Mouse (Mus musculus) hindbrain, embryonic 14.5 days (tissue): ENCODE measurements around the gene Kcnj10. TPM values are rescaled to one million over a fixed set of nuclear protein-coding genes. Genes with fewer than 3 reads are reported as not detected.
A peak's percentile ranks its signal among the peaks of the same experiment; 100 is the strongest.

Experiments
- ATAC-seq: fragments of 200-750 bp; cut with Nextera tagmentation; 2 replicates; pipeline ENCODE4 v1.8.0; 2017; ENCODE audit warnings: moderate number of reproducible peaks, mild to moderate bottlenecking, moderate TSS enrichment, moderate library complexity; ENCODE audit not compliant: low FRiP score
- DNase-seq: peaks from one replicate; pipeline ENCODE4 v3.0.0-alpha.2; 2015; ENCODE audit warnings: low spot score
- H3K27ac ChIP-seq: fragments of 300-500 bp; sonication (generic); 2 replicates; pipeline ENCODE4 v1.5.1; 2014; ENCODE audit warnings: mild to moderate bottlenecking, moderate library complexity
- H3K27me3 ChIP-seq: fragments of 300-500 bp; sonication (generic); 2 replicates; pipeline ENCODE4 v1.6.1; 2014; ENCODE audit warnings: mild to moderate bottlenecking, low read length, mixed read lengths; ENCODE audit not compliant: control insufficient read depth, insufficient read depth
- H3K36me3 ChIP-seq: fragments of 300-500 bp; sonication (generic); replicated peaks from 2 replicates; pipeline ENCODE4 v1.6.1; 2014; ENCODE audit not compliant: control insufficient read depth, insufficient read depth
- H3K4me1 ChIP-seq: fragments of 300-500 bp; sonication (generic); replicated peaks from 2 replicates; pipeline ENCODE4 v1.6.1; 2014; ENCODE audit warnings: antibody characterized with exemption, low read length, mixed read lengths; ENCODE audit not compliant: control insufficient read depth, insufficient read depth
- H3K4me2 ChIP-seq: fragments of 300-500 bp; sonication (generic); replicated peaks from 2 replicates; pipeline ENCODE4 v1.6.1; 2014; ENCODE audit warnings: mild to moderate bottlenecking, moderate library complexity
- H3K4me3 ChIP-seq: fragments of 300-500 bp; sonication (generic); replicated peaks from 2 replicates; pipeline ENCODE4 v1.5.1; 2014; ENCODE audit warnings: mild to moderate bottlenecking, low read length
- H3K9ac ChIP-seq: fragments of 300-500 bp; sonication (generic); 2 replicates; pipeline ENCODE4 v1.6.1; 2014
- H3K9me3 ChIP-seq: fragments of 300-500 bp; sonication (generic); 2 replicates; pipeline ENCODE4 v1.6.1; 2016; ENCODE audit warnings: low read length; ENCODE audit not compliant: control insufficient read depth
- WGBS: fragments of 180-500 bp; shearing (Covaris S2); extraction: QIAGEN DNeasy Blood & Tissue Kit; methylation state at CpG from one replicate; pipeline ENCODE4 v1.1.7; 2014; 5-methylcytosine and 5-hydroxymethylcytosine counted together
- polyA plus RNA-seq: library from polyadenylated mRNA; unstranded; fragments of >200 nt; fragmentation: Nextera tagmentation; extraction: Ambion mirVana; gene quantifications from 2 replicates; pipeline ENCODE4 v1.2.1, GENCODE M21; 2014

The Kcnj10 gene
- polyA plus RNA-seq, 1 experiment from 2014 or later = 2.8 TPM

DNA sequence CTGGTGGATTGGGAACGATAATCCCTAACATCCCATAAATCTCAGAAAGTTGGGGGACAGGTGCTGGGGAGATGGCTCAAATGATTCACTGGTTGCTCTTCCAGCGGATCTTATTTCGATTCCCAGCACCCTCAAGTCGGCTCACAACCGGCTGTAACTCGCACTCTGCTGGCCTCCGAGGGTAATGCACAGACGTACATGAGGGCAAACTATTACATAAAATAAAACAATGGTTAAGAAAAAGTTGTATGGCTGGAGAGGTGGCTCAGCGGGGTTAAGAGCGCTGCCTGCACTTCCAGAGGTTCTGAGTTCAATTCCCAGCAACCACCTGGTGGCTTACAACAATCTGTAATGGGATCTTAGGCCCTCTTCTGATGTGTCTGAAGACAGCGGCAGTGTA, 14.3 kb upstream of the Kcnj10 start:
- H3K27me3 ChIP-seq = peaks cover 8% of the 10 kb centered on the region; the same call in 1 of the 2 replicates
- no peaks in the 10 kb centered on the region for H3K36me3 ChIP-seq
- peaks cover 7% of the 10 kb centered on the region for H3K4me1 ChIP-seq
- H3K4me3 ChIP-seq = peak overlapping the region; percentile 34
- peak overlapping the region; percentile 43 for H3K9ac ChIP-seq
- H3K27ac ChIP-seq = no peak overlapping the region
- H3K9me3 ChIP-seq = no peaks in the 10 kb centered on the region
- no peak for DNase-seq
- H3K4me2 ChIP-seq = peak overlapping the region; percentile 57
- ATAC-seq = no peak
- 59% methylated on average over 11 of the region's 11 CpGs for WGBS

DNA sequence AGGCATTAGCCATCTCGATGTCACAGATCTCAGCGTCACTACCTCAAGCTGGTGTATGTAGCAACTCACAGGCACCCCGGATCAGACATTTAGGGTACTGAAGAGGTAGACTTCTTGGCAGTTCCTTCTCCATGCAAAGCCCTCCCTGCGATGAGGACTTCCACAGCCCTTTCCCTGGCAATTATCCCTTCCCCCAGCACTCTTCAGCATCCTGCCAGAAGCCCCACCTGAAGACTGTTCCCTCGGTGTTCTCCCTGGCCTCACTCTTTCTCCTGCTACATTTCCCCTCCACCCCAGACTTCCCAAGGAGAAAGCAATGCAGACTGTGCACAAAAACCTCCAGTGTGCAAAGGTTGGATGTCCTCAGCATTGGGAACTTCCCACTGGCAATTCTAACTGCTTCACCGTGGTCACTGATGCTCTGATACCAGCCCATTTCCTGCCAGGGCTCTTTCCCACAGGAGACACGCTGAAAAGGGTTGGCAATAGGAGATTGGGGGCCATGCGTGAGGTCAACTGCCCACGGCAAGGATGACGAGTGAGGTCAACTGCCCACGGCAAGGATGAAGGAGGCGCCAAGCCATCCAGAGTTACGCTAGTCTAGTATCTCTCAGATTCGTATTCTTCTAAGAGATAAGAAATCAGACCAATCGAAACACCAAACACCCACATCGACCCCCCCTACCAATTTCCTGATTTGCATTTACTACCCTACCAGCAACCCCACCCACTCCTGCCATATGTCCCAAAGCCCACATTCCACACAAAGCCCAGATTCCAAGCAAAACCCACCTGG, 13.6 kb upstream of the Kcnj10 start:
- Histone ChIP-seq H3K9ac (no peak overlapping the region), H3K36me3 (no peaks in the 10 kb centered on the region), H3K27me3 (peaks cover 8% of the 10 kb centered on the region; the same call in 1 of the 2 replicates), H3K4me2 (no peak overlapping the region), H3K27ac (no peak overlapping the region), H3K4me3 (no peak overlapping the region), H3K9me3 (no peaks in the 10 kb centered on the region), H3K4me1 (peaks cover 7% of the 10 kb centered on the region)
- whole genome bisulfite sequencing = 91% methylated on average over 16 of the region's 16 CpGs
- DNase-seq (no peak), ATAC-seq (no peak)

DNA sequence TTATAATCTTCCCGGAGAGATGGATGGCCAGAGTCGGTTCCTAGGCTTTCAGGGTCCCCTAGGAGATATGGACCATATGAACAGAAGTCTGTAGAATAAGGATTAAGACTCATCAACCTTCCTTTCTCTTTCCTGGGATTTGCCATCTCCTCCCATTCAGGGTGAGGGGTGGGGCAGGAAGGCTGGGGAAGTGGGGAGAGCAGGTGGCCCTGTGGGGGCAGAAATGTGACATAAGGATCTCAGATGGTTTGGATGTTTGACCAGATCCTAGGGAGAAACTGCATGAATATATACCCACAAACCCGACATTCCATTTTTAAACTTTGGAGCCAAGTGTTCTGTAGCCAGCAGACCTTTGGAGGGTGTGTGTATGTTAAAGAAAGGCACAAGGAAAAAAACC, 13.0 kb upstream of the Kcnj10 start:
- no peak overlapping the region for H3K4me3 ChIP-seq

DNA sequence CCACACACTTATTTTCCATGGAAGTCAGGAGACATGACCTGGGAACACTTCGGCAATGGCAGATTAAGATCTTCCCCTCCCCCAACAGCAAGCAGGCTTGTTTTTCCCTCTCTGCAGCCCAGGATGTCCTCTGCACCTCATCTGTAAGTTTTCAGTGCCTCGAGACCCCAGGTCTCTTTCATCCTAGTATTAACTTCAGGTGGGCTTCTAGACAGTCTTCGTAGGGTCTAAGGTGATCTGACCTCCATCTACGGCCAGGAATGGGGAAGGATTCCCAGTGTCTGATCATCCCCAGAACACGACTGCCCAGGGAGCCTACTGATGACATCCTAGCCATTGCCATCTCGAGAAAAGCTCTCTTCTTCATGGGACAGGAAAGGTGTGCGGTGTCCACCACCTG, 12.5 kb upstream of the Kcnj10 start:
- Histone ChIP-seq H3K27ac (no peak overlapping the region), H3K9me3 (no peaks in the 10 kb centered on the region), H3K4me1 (peaks cover 7% of the 10 kb centered on the region), H3K9ac (no peak overlapping the region), H3K36me3 (no peaks in the 10 kb centered on the region), H3K27me3 (peaks cover 8% of the 10 kb centered on the region; the same call in 1 of the 2 replicates), H3K4me2 (peak overlapping the region; percentile 53), H3K4me3 (peak overlapping the region; percentile 27; the same call in 1 of the 2 replicates)
- no peak for ATAC-seq
- 85% methylated on average over 7 of the region's 7 CpGs for WGBS
- DNase-seq = no peak

More for the DNA sequence above, 13.0 kb upstream of the Kcnj10 start:
- DNase-seq (no peak), ATAC-seq (no peak)
- H3K4me1 ChIP-seq = peaks cover 7% of the 10 kb centered on the region
- H3K27ac ChIP-seq = no peak overlapping the region
- H3K9me3 ChIP-seq = no peaks in the 10 kb centered on the region
- no peak overlapping the region for H3K9ac ChIP-seq
- no peaks in the 10 kb centered on the region for H3K36me3 ChIP-seq
- 90% methylated on average over 3 of the region's 3 CpGs for WGBS
- no peak overlapping the region; the same call in 1 of the 2 replicates for H3K4me2 ChIP-seq
- peaks cover 8% of the 10 kb centered on the region; the same call in 1 of the 2 replicates for H3K27me3 ChIP-seq

DNA sequence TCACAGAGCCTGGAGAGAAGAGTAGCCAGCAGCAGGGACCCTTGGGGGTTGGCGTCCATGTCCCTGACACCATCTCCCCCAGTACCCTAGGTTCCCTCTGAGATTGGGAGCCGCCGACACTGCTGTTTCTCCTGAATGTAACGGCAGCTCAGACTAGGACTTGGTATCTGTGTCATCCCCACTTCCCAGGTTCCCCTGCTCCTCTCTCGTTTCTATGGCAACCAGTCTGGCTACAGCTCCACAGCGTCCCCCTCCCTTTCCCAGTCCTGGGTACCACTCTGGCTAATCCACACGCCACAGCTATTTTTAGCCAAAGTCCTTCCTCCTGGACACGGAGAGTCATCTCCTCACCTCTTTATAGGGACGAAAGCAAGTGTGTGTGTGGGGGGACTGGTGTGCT, 11.9 kb upstream of the Kcnj10 start, which contains the start of gene Kcnj9:
Gene Kcnj9, minus strand, starts transcription at position 188 of the 400 bp plus-strand sequence.
- peaks cover 7% of the 10 kb centered on the region for H3K4me1 ChIP-seq
- ATAC-seq (peak; percentile 85), DNase-seq (peak; percentile 81)
- peak within 1 kb of the TSS; percentile 27 for H3K4me3 ChIP-seq
- H3K36me3 ChIP-seq = no peaks in the 10 kb centered on the region
- peaks cover 8% of the 10 kb centered on the region; the same call in 1 of the 2 replicates for H3K27me3 ChIP-seq
- no peaks in the 10 kb centered on the region for H3K9me3 ChIP-seq
- peak within 1 kb of the TSS; percentile 53 for H3K9ac ChIP-seq
- 11% methylated on average over 9 of the region's 9 CpGs for WGBS
- H3K4me2 ChIP-seq = peak within 1 kb of the TSS; percentile 53
- peak within 1 kb of the TSS; percentile 63 for H3K27ac ChIP-seq

DNA sequence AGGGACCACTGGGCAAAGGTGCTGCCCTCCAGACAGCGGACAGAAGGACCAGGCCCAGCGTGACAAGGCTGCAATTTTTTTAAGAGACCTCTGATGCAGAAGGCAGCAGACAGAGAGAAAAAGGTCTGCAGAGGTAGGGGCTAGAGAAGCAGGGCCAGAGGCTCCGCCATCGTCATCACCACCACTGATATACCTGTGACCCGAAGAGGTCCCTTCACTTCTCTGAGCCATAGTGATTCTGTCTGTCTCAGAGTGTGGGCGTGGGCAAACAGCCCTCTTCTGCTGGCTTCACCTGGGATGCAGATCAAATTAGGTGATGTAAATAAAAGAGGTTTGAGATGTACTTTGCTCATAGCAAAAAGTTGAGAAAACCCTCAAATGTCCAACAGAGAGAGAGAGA, 11.4 kb upstream of the Kcnj10 start:
- H3K27me3 ChIP-seq = peaks cover 8% of the 10 kb centered on the region; the same call in 1 of the 2 replicates
- H3K4me3 ChIP-seq = peak overlapping the region; percentile 27; the same call in 1 of the 2 replicates
- WGBS = 66% methylated on average over 6 of the region's 6 CpGs
- no peaks in the 10 kb centered on the region for H3K9me3 ChIP-seq
- H3K4me1 ChIP-seq = peaks cover 7% of the 10 kb centered on the region
- peak overlapping the region; percentile 53 for H3K4me2 ChIP-seq
- no peaks in the 10 kb centered on the region for H3K36me3 ChIP-seq
- ATAC-seq (no peak), DNase-seq (no peak)
- peak overlapping the region; percentile 63 for H3K27ac ChIP-seq
- peak overlapping the region; percentile 53; the same call in 1 of the 2 replicates for H3K9ac ChIP-seq

DNA sequence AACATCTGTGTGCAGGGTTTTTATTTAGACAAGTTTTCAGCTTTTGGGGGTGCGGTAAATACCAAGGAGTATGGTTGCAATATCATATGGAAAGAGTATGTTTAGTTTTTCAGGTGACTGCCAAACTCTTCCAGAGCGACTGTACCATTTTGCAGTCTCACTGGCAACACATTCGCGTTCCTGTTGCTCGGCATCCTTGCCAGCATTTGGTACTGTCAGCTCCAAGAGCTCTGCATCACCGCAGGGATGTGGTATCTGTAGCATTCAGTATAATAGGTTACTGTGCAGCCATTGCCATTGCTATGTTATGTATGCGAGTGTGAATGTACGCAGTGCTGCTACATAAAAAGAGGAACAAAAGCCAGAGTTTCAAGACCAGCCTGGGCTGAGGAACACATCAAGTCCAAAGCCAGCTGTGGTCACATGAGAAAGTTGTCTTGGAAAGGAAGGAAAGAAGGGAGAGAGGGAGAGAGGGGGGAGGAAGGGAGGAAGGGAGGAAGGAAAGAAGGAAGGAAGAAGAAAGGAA, 9.5 kb upstream of the Kcnj10 start:
- DNase-seq (no peak), ATAC-seq (no peak)
- WGBS = 57% methylated on average over 8 of the region's 8 CpGs
- Histone ChIP-seq H3K27ac (no peak overlapping the region), H3K9ac (no peak overlapping the region), H3K4me1 (peaks cover 7% of the 10 kb centered on the region), H3K4me3 (no peak overlapping the region), H3K4me2 (no peak overlapping the region), H3K9me3 (no peaks in the 10 kb centered on the region), H3K36me3 (no peaks in the 10 kb centered on the region), H3K27me3 (peaks cover 7% of the 10 kb centered on the region; the same call in 1 of the 2 replicates)

DNA sequence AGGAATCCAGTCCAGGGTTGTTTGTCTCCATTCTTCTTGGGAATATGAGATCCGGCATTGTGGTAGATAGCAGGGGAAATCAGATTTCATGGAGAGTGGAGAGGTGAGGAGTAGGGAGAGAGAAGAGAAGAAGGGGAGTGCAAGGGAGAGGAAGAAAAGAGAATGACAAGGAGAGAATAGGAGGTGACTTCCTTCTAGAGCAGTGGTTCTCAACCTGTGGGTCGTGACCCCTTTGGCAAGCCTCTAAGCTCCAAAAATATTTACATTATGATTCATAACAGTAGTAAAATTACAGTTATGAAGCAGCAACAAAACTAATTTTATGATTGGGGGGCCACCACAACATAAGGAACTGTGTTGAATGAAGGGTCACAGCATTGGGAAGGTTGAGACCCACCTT, 8.1 kb upstream of the Kcnj10 start:
- Histone ChIP-seq H3K9me3 (no peaks in the 10 kb centered on the region), H3K27me3 (no peaks in the 10 kb centered on the region), H3K4me2 (no peak overlapping the region), H3K27ac (no peak overlapping the region), H3K36me3 (no peaks in the 10 kb centered on the region), H3K4me3 (no peak overlapping the region), H3K9ac (no peak overlapping the region), H3K4me1 (peaks cover 7% of the 10 kb centered on the region)
- ATAC-seq (no peak), DNase-seq (no peak)
- 89% methylated on average over 2 of the region's 2 CpGs for WGBS

DNA sequence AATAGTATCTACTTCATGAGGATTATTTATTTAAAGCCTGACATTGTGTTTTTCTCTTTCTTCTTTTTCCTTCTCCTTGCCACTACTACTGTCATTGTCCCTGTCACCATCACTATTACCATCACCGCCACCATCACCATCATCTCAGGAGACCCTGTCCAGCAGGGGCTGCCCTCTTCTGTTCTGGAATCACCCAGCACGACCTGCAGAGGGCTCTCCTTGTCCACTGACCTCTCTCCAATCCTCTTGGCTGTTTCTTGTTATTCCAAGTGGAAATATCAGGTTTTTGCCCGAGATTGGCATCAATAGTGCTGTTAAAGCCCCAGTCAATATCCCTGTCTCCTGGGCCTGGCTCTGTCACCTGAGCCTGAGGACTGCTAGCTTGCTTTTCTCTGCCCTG, 7.5 kb upstream of the Kcnj10 start:
- no peak for ATAC-seq
- no peaks in the 10 kb centered on the region for H3K36me3 ChIP-seq
- H3K9ac ChIP-seq = no peak overlapping the region
- H3K27me3 ChIP-seq = no peaks in the 10 kb centered on the region
- no peak for DNase-seq
- no peak overlapping the region for H3K4me3 ChIP-seq
- no peaks in the 10 kb centered on the region for H3K9me3 ChIP-seq
- H3K27ac ChIP-seq = no peak overlapping the region
- peaks cover 7% of the 10 kb centered on the region for H3K4me1 ChIP-seq
- 22% methylated on average over 3 of the region's 3 CpGs for WGBS
- no peak overlapping the region for H3K4me2 ChIP-seq
